Mouse (Mus musculus) kidney, embryonic 14.5 days (tissue): ENCODE measurements at regions not wholly inside any gene's neighbourhood (a gene's known extent, or its start where the extent isn't known, plus 50 kb on each side); places are given as distances from the start of the nearest gene placed in this dataset.

ENCODE experiments used
- ATAC-seq: fragments of 200-750 bp; cut with Nextera tagmentation; 2 replicates; pipeline ENCODE4 v1.8.0; 2017; ENCODE audit warnings: moderate number of reproducible peaks, mild to moderate bottlenecking, moderate TSS enrichment, moderate library complexity; ENCODE audit not compliant: low FRiP score, low TSS enrichment
- H3K27ac ChIP-seq: fragments of 300-500 bp; sonication (generic); 2 replicates; pipeline ENCODE4 v1.5.1; 2014; ENCODE audit warnings: low read depth, mild to moderate bottlenecking, low read length, moderate library complexity, mixed read lengths
- H3K27me3 ChIP-seq: fragments of 300-500 bp; sonication (generic); 2 replicates; pipeline ENCODE4 v1.6.1; 2014; ENCODE audit warnings: mild to moderate bottlenecking, low read length; ENCODE audit not compliant: control insufficient read depth, insufficient read depth
- H3K36me3 ChIP-seq: fragments of 300-500 bp; sonication (generic); 2 replicates; pipeline ENCODE4 v1.6.1; 2014; ENCODE audit warnings: low read length, mixed read lengths; ENCODE audit not compliant: control insufficient read depth, insufficient read depth
- H3K4me1 ChIP-seq: fragments of 300-500 bp; sonication (generic); 2 replicates; pipeline ENCODE4 v1.6.1; 2014; ENCODE audit warnings: low read length, mixed read lengths; ENCODE audit not compliant: control insufficient read depth, insufficient read depth
- H3K4me2 ChIP-seq: fragments of 300-500 bp; sonication (generic); replicated peaks from 2 replicates; pipeline ENCODE4 v1.6.1; 2014; ENCODE audit warnings: low read depth, mild to moderate bottlenecking, low read length
- H3K4me3 ChIP-seq: fragments of 300-500 bp; sonication (generic); 2 replicates; pipeline ENCODE4 v1.5.1; 2014; ENCODE audit warnings: mild to moderate bottlenecking, low read length
- H3K9ac ChIP-seq: fragments of 300-500 bp; sonication (generic); 2 replicates; pipeline ENCODE4 v1.6.1; 2014; ENCODE audit warnings: low read depth, mild to moderate bottlenecking, low read length, moderate library complexity
- H3K9me3 ChIP-seq: fragments of 300-500 bp; sonication (generic); 2 replicates; pipeline ENCODE4 v1.6.1; 2016; ENCODE audit warnings: low read length; ENCODE audit not compliant: control insufficient read depth
- WGBS: fragments of 180-500 bp; shearing (Covaris S2); extraction: QIAGEN DNeasy Blood & Tissue Kit; methylation state at CpG from one replicate; pipeline ENCODE4 v1.1.7; 2014; 5-methylcytosine and 5-hydroxymethylcytosine counted together

GRCm38 (mm10) chr7:72998374-72998773 is 376.9 kb upstream of the Rgma start:
- H3K36me3 ChIP-seq, result no peaks in the 10 kb centered on the region
- no peak overlapping the region for H3K4me2 ChIP-seq
- no peak overlapping the region for H3K27ac ChIP-seq
- H3K27me3 ChIP-seq, result no peaks in the 10 kb centered on the region
- no peaks in the 10 kb centered on the region for H3K9me3 ChIP-seq
- no peak overlapping the region for H3K9ac ChIP-seq
- no peak overlapping the region for H3K4me3 ChIP-seq
- WGBS, result 56% methylated on average over 5 of the region's 5 CpGs
- H3K4me1 ChIP-seq, result no peaks in the 10 kb centered on the region
- ATAC-seq, result no peak

GRCm38 (mm10) chr7:73019151-73019550 is 356.2 kb upstream of the Rgma start:
- Histone ChIP-seq H3K4me3 (no peak overlapping the region), H3K4me2 (no peak overlapping the region), H3K36me3 (no peaks in the 10 kb centered on the region), H3K27ac (no peak overlapping the region), H3K4me1 (no peaks in the 10 kb centered on the region), H3K9ac (no peak overlapping the region), H3K9me3 (no peaks in the 10 kb centered on the region), H3K27me3 (no peaks in the 10 kb centered on the region)
- 85% methylated on average over 3 of the region's 3 CpGs for WGBS
- ATAC-seq, result no peak

GRCm38 (mm10) chr7:73019764-73020354 is 355.4 kb upstream of the Rgma start:
- H3K4me2 ChIP-seq, result no peak overlapping the region

GRCm38 (mm10) chr7:73021786-73022185 is 353.5 kb upstream of the Rgma start:
- Histone ChIP-seq H3K4me2 (no peak overlapping the region), H3K27ac (no peak overlapping the region), H3K4me1 (no peaks in the 10 kb centered on the region), H3K9ac (no peak overlapping the region), H3K36me3 (no peaks in the 10 kb centered on the region), H3K4me3 (no peak overlapping the region), H3K27me3 (no peaks in the 10 kb centered on the region), H3K9me3 (no peaks in the 10 kb centered on the region)
- ATAC-seq, result no peak
- 86% methylated on average over 2 of the region's 2 CpGs for WGBS

More at GRCm38 (mm10) chr7:73019764-73020354, 355.4 kb upstream of the Rgma start:
- no peak overlapping the region for H3K27ac ChIP-seq
- H3K4me3 ChIP-seq, result no peak overlapping the region
- 51% methylated on average over 1 of the region's 1 CpGs for WGBS
- H3K4me1 ChIP-seq, result no peaks in the 10 kb centered on the region
- H3K36me3 ChIP-seq, result no peaks in the 10 kb centered on the region
- H3K27me3 ChIP-seq, result no peaks in the 10 kb centered on the region
- H3K9ac ChIP-seq, result no peak overlapping the region
- ATAC-seq, result no peak
- H3K9me3 ChIP-seq, result no peaks in the 10 kb centered on the region

- H3K9ac ChIP-seq, result no peak overlapping the region
- H3K4me1 ChIP-seq, result no peaks in the 10 kb centered on the region
- H3K4me2 ChIP-seq, result no peak overlapping the region
- H3K27ac ChIP-seq, result no peak overlapping the region
- H3K9me3 ChIP-seq, result no peaks in the 10 kb centered on the region
- H3K4me3 ChIP-seq, result no peak overlapping the region
- no peak for ATAC-seq
- WGBS, result 79% methylated on average over 5 of the region's 5 CpGs
- no peaks in the 10 kb centered on the region for H3K36me3 ChIP-seq
- no peaks in the 10 kb centered on the region for H3K27me3 ChIP-seq
These were observed 349.7 kb upstream of the Rgma start for GRCm38 (mm10) chr7:73025640-73026039.

GRCm38 (mm10) chr7:73028952-73029351 is 346.4 kb upstream of the Rgma start:
- no peak overlapping the region for H3K9ac ChIP-seq
- ATAC-seq, result no peak
- H3K9me3 ChIP-seq, result no peaks in the 10 kb centered on the region
- WGBS, result 83% methylated on average over 6 of the region's 6 CpGs
- no peak overlapping the region for H3K27ac ChIP-seq
- no peaks in the 10 kb centered on the region for H3K4me1 ChIP-seq
- no peaks in the 10 kb centered on the region for H3K27me3 ChIP-seq
- H3K36me3 ChIP-seq, result no peaks in the 10 kb centered on the region
- H3K4me2 ChIP-seq, result no peak overlapping the region
- H3K4me3 ChIP-seq, result no peak overlapping the region

GRCm38 (mm10) chr7:73031407-73031806 is 343.9 kb upstream of the Rgma start:
- no peak overlapping the region for H3K4me3 ChIP-seq
- no peaks in the 10 kb centered on the region for H3K9me3 ChIP-seq
- no peak overlapping the region for H3K27ac ChIP-seq
- H3K36me3 ChIP-seq, result no peaks in the 10 kb centered on the region
- no peak overlapping the region for H3K9ac ChIP-seq
- no peak for ATAC-seq
- 43% methylated on average over 5 of the region's 5 CpGs for WGBS
- H3K4me1 ChIP-seq, result no peaks in the 10 kb centered on the region
- no peaks in the 10 kb centered on the region for H3K27me3 ChIP-seq
- H3K4me2 ChIP-seq, result no peak overlapping the region

GRCm38 (mm10) chr7:73032316-73032980 is 342.9 kb upstream of the Rgma start:
- peak overlapping the region; percentile 25; the same call in 1 of the 2 replicates for H3K4me2 ChIP-seq
- H3K27ac ChIP-seq, result no peak overlapping the region
- H3K4me1 ChIP-seq, result peaks cover 9% of the 10 kb centered on the region; the same call in 1 of the 2 replicates
- no peaks in the 10 kb centered on the region for H3K36me3 ChIP-seq
- H3K27me3 ChIP-seq, result no peaks in the 10 kb centered on the region
- peak overlapping the region; percentile 19; the same call in 1 of the 2 replicates for H3K4me3 ChIP-seq
- 55% methylated on average over 23 of the region's 23 CpGs for WGBS
- ATAC-seq, result peak; percentile 50; the same call in 1 of the 2 replicates
- no peak overlapping the region for H3K9ac ChIP-seq
- no peaks in the 10 kb centered on the region for H3K9me3 ChIP-seq

- Histone ChIP-seq H3K27me3 (no peaks in the 10 kb centered on the region; the same call in 1 of the 2 replicates), H3K4me1 (peaks cover 9% of the 10 kb centered on the region; the same call in 1 of the 2 replicates), H3K27ac (no peak overlapping the region), H3K4me2 (no peak overlapping the region), H3K9me3 (no peaks in the 10 kb centered on the region), H3K36me3 (no peaks in the 10 kb centered on the region), H3K9ac (no peak overlapping the region), H3K4me3 (no peak overlapping the region)
- peak; percentile 60; the same call in 1 of the 2 replicates for ATAC-seq
- WGBS, result 19% methylated on average over 20 of the region's 20 CpGs
These were observed 338.3 kb upstream of the Rgma start for GRCm38 (mm10) chr7:73036801-73037555.
